Mouse (Mus musculus): Measurements from ENCODE around the gene Alpl. TPM values are rescaled to one million over a fixed set of nuclear protein-coding genes. Genes with fewer than 3 reads are reported as not detected.

The Alpl gene
- polyA plus RNA-seq, 1 experiment from 2014 or later, result 9.9 TPM

DNA sequence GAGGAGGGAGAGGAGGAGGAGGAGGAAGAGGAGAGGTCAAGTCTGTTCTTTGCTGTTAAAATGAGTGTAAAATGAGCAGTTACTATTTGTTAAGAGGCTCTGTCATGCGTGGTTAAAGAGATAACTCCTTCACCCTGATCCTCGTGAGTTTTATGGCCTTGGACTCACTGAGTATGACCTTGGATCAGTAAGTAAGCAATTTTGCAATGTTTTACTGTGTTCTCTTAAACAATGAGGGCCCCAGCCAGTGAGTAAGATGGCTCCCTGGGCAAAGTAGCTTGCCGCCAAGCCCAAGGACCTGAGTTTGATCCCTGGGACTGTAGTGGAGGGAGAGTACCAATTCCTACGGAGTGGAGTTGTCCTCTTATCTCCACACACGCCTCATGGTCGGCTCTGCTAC, 95.2 kb downstream of the Alpl start:
- no peaks in the 10 kb centered on the region for H3K9me3 ChIP-seq (replicated peaks; ENCODE audit: control insufficient read depth, low read length)
- 69% methylated on average over 6 of the region's 6 CpGs for WGBS
- no peaks in the 10 kb centered on the region for H3K36me3 ChIP-seq (replicated peaks; ENCODE audit: control insufficient read depth, insufficient read depth, low read depth, low read length)
- no peaks in the 10 kb centered on the region for H3K27me3 ChIP-seq (ENCODE audit: control insufficient read depth, insufficient read depth, low read length)
- DNase-seq (ENCODE audit: low spot score) (no peak), ATAC-seq (replicated peaks; ENCODE audit: insufficient number of reproducible peaks, low FRiP score, low TSS enrichment, low read depth) (no peak)
- no peak overlapping the region for H3K4me3 ChIP-seq (ENCODE audit: low read depth, low read length)
- H3K4me2 ChIP-seq (ENCODE audit: low read depth, low read length), result no peak overlapping the region
- no peak overlapping the region for H3K27ac ChIP-seq (replicated peaks; ENCODE audit: low read depth, low read length)
- H3K4me1 ChIP-seq (ENCODE audit: control insufficient read depth, insufficient read depth, low read length), result no peaks in the 10 kb centered on the region
- no peak overlapping the region for H3K9ac ChIP-seq (replicated peaks; ENCODE audit: low read length)

DNA sequence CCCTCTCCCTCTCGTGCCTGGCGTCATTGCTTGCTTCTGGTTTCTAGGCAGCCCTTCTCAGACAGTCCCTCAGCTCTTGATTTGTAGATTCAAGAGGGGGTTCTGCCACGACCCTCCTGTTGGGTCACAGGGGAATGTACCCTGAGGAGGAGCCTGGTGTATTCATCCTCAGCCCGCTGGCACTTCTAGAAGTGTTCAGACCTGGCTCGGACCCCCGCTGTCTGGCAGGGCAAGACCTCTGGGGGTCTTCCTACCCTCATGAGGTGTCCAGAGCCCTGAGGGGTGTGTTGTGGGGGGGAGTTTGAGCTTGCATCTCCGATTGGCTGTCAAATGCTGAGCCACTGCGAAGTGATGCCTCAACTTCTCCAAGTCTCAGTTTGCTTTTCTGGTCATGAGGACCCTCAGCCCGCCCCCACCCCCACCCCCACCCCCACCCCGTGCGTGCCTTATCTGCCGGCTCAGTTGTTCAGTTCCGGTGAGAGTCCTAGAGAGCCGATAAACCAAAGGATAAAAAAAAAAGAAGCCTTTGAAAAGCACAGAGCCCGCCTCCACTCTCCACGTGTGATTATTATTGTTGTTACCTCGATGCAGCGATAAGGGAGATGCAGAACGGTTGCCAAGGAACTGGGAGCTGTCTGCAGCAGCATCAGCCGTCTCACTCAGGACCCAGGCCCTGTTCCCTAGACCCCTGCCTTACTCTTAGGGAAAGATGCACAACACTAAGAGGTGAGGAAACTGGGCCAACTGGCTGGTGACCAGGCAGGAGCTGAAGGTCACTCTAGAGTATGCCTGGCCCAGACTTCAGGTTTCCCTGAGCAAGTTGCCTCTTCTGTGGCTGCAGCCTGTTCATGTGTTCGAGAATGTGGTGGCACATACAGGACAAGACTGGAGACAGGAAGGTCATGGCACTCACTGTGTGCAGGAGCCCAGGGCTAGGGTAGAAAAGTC, 96.6 kb downstream of the Alpl start:
- Histone ChIP-seq H3K9ac (replicated peaks; ENCODE audit: low read length) (no peak overlapping the region), H3K9me3 (replicated peaks; ENCODE audit: control insufficient read depth, low read length) (no peaks in the 10 kb centered on the region), H3K4me2 (ENCODE audit: low read depth, low read length) (no peak overlapping the region), H3K4me3 (ENCODE audit: low read depth, low read length) (no peak overlapping the region), H3K27ac (replicated peaks; ENCODE audit: low read depth, low read length) (no peak overlapping the region), H3K4me1 (ENCODE audit: control insufficient read depth, insufficient read depth, low read length) (no peaks in the 10 kb centered on the region), H3K36me3 (replicated peaks; ENCODE audit: control insufficient read depth, insufficient read depth, low read depth, low read length) (no peaks in the 10 kb centered on the region), H3K27me3 (ENCODE audit: control insufficient read depth, insufficient read depth, low read length) (no peaks in the 10 kb centered on the region)
- ATAC-seq (replicated peaks; ENCODE audit: insufficient number of reproducible peaks, low FRiP score, low TSS enrichment, low read depth) (no peak), DNase-seq (ENCODE audit: low spot score) (no peak)
- 78% methylated on average over 21 of the region's 21 CpGs for WGBS

- H3K9ac ChIP-seq (replicated peaks; ENCODE audit: low read length), result no peak overlapping the region
- no peaks in the 10 kb centered on the region for H3K36me3 ChIP-seq (replicated peaks; ENCODE audit: control insufficient read depth, insufficient read depth, low read depth, low read length)
- H3K27me3 ChIP-seq (ENCODE audit: control insufficient read depth, insufficient read depth, low read length), result no peaks in the 10 kb centered on the region
- DNase-seq (ENCODE audit: low spot score) (no peak), ATAC-seq (replicated peaks; ENCODE audit: insufficient number of reproducible peaks, low FRiP score, low TSS enrichment, low read depth) (no peak)
- no peak overlapping the region for H3K4me3 ChIP-seq (ENCODE audit: low read depth, low read length)
- H3K27ac ChIP-seq (replicated peaks; ENCODE audit: low read depth, low read length), result no peak overlapping the region
- H3K9me3 ChIP-seq (replicated peaks; ENCODE audit: control insufficient read depth, low read length), result no peaks in the 10 kb centered on the region
- H3K4me1 ChIP-seq (ENCODE audit: control insufficient read depth, insufficient read depth, low read length), result no peaks in the 10 kb centered on the region
- H3K4me2 ChIP-seq (ENCODE audit: low read depth, low read length), result no peak overlapping the region
- WGBS, result 87% methylated on average over 7 of the region's 7 CpGs
These were observed 97.9 kb downstream of the Alpl start for GRCm38 (mm10) chr4:137698076-137698985.

DNA sequence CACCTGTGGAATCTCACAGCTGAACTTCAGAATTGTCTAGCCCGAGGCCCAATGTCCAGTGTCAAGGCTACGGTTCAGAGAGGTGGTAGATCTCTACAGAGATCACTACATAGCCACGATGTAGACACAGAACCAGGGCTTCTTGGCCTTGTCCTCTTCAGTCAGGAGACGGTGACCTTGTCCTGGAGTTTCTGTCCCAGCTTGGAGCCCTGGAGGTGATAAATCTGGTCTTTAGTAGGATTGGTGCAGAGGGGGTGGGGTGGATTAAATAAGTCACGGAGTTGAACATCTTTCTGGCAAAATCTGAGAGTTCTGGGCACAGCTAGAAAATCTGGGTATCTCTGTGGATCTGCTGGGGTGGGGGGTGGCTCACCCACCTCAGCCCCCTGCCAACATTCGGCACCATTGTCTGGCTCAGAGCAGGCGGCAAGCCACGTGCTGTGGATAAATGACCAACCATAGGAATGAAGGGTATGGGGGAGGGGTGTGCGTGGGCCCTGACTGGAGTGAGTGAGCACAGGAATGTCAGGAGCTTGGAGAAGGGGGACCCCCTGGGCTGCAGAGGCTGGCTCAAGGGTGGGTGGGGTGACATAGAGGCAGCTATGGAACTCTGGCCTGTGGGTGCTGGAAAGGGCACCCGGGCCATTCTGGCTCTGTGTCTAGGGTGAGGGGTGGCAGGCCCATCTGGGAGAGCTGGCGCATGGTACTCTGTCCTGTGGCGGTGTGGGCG, 98.9 kb downstream of the Alpl start:
- H3K4me2 ChIP-seq (ENCODE audit: low read depth, low read length), result no peak overlapping the region
- no peak overlapping the region for H3K4me3 ChIP-seq (ENCODE audit: low read depth, low read length)
- 78% methylated on average over 13 of the region's 13 CpGs for WGBS
- H3K27ac ChIP-seq (replicated peaks; ENCODE audit: low read depth, low read length), result no peak overlapping the region
- H3K9ac ChIP-seq (replicated peaks; ENCODE audit: low read length), result no peak overlapping the region
- H3K9me3 ChIP-seq (replicated peaks; ENCODE audit: control insufficient read depth, low read length), result no peaks in the 10 kb centered on the region
- ATAC-seq (replicated peaks; ENCODE audit: insufficient number of reproducible peaks, low FRiP score, low TSS enrichment, low read depth), result no peak
- no peak for DNase-seq (ENCODE audit: low spot score)
- H3K27me3 ChIP-seq (ENCODE audit: control insufficient read depth, insufficient read depth, low read length), result no peaks in the 10 kb centered on the region
- H3K4me1 ChIP-seq (ENCODE audit: control insufficient read depth, insufficient read depth, low read length), result no peaks in the 10 kb centered on the region
- H3K36me3 ChIP-seq (replicated peaks; ENCODE audit: control insufficient read depth, insufficient read depth, low read depth, low read length), result no peaks in the 10 kb centered on the region

DNA sequence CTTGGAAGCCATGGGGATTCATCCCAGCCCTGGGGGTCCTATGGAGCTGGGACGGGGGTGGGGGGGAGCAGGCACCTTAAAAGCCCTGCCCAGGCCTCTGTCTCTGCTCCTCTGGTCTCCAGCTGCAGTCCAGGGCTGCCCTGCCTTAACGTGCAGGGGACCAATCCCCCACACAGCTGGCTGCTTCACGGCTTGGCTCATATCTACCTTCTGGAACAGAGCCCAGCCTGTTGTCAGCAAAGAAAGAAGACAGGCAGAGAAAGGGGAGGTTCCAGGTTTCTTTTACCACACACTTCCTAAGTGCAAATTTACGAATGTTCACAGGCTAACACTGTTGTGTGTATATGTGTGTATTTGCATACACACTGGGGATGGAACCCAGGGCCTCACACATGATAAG, 100.3 kb downstream of the Alpl start:
- WGBS, result 37% methylated on average over 4 of the region's 4 CpGs
- no peak for DNase-seq (ENCODE audit: low spot score)
- no peak overlapping the region for H3K27ac ChIP-seq (replicated peaks; ENCODE audit: low read depth, low read length)

GRCm38 (mm10) chr4:137695300-137695699, 100.9 kb downstream of the Alpl start:
- 80% methylated on average over 8 of the region's 8 CpGs for WGBS
- Histone ChIP-seq H3K27ac (replicated peaks; ENCODE audit: low read depth, low read length) (no peak overlapping the region), H3K4me1 (ENCODE audit: control insufficient read depth, insufficient read depth, low read length) (no peaks in the 10 kb centered on the region), H3K4me2 (ENCODE audit: low read depth, low read length) (no peak overlapping the region), H3K27me3 (ENCODE audit: control insufficient read depth, insufficient read depth, low read length) (no peaks in the 10 kb centered on the region), H3K9me3 (replicated peaks; ENCODE audit: control insufficient read depth, low read length) (no peaks in the 10 kb centered on the region), H3K4me3 (ENCODE audit: low read depth, low read length) (no peak overlapping the region), H3K36me3 (replicated peaks; ENCODE audit: control insufficient read depth, insufficient read depth, low read depth, low read length) (no peaks in the 10 kb centered on the region), H3K9ac (replicated peaks; ENCODE audit: low read length) (no peak overlapping the region)
- ATAC-seq (replicated peaks; ENCODE audit: insufficient number of reproducible peaks, low FRiP score, low TSS enrichment, low read depth) (no peak), DNase-seq (ENCODE audit: low spot score) (no peak)

More for the DNA sequence above, 100.3 kb downstream of the Alpl start:
- no peak for ATAC-seq (replicated peaks; ENCODE audit: insufficient number of reproducible peaks, low FRiP score, low TSS enrichment, low read depth)
- H3K9me3 ChIP-seq (replicated peaks; ENCODE audit: control insufficient read depth, low read length), result no peaks in the 10 kb centered on the region
- no peaks in the 10 kb centered on the region for H3K4me1 ChIP-seq (ENCODE audit: control insufficient read depth, insufficient read depth, low read length)
- H3K4me3 ChIP-seq (ENCODE audit: low read depth, low read length), result no peak overlapping the region
- no peaks in the 10 kb centered on the region for H3K36me3 ChIP-seq (replicated peaks; ENCODE audit: control insufficient read depth, insufficient read depth, low read depth, low read length)
- H3K9ac ChIP-seq (replicated peaks; ENCODE audit: low read length), result no peak overlapping the region
- no peaks in the 10 kb centered on the region for H3K27me3 ChIP-seq (ENCODE audit: control insufficient read depth, insufficient read depth, low read length)
- no peak overlapping the region for H3K4me2 ChIP-seq (ENCODE audit: low read depth, low read length)

DNA sequence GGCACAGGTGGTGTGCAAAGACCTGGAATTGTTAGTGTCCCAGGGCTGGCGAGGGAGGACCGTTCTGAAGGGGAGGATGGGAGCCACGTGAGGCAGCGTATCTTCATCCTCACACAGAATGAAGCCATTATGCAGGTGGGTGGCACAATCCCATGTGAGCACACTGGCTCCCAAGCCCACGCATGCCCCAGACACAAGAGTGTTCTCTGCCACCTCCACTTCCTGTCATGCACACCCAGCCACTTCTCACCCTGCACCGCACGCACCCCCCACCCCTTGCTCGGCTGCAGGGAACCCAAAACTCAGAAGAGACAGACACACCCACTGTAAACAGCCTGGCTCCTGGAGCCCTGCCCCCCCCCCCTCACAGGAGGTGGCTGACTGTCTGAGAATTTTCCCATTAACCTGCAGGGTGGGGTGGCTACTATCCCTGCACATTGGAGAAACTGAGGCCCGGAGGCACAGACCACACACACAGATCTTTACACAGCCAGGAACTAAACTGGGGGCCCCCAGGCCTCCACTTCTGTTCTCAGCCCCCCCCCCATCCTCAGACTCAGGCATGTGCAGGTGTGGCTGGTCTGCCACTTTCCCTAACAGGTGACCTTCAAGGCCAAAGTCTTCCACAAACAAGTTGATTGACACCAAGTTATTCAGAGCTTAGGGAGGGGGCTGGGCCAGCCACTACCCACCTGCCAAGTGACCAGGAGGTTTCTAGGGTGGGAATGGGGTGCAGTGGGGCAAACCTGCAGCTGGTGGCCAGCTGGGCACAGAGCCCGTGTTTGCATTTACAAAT, 103.9 kb downstream of the Alpl start:
- no peak overlapping the region for H3K27ac ChIP-seq (replicated peaks; ENCODE audit: low read depth, low read length)
- H3K27me3 ChIP-seq (ENCODE audit: control insufficient read depth, insufficient read depth, low read length), result no peaks in the 10 kb centered on the region
- DNase-seq (ENCODE audit: low spot score) (no peak), ATAC-seq (replicated peaks; ENCODE audit: insufficient number of reproducible peaks, low FRiP score, low TSS enrichment, low read depth) (no peak)
- H3K4me1 ChIP-seq (ENCODE audit: control insufficient read depth, insufficient read depth, low read length), result no peaks in the 10 kb centered on the region
- H3K4me3 ChIP-seq (ENCODE audit: low read depth, low read length), result no peak overlapping the region
- no peak overlapping the region for H3K4me2 ChIP-seq (ENCODE audit: low read depth, low read length)
- no peaks in the 10 kb centered on the region for H3K9me3 ChIP-seq (replicated peaks; ENCODE audit: control insufficient read depth, low read length)
- no peaks in the 10 kb centered on the region for H3K36me3 ChIP-seq (replicated peaks; ENCODE audit: control insufficient read depth, insufficient read depth, low read depth, low read length)
- 91% methylated on average over 10 of the region's 10 CpGs for WGBS
- H3K9ac ChIP-seq (replicated peaks; ENCODE audit: low read length), result no peak overlapping the region

Measured in embryonic facial prominence, embryonic 11.5 days (tissue).